Mouse (Mus musculus) stomach, postnatal 0 days (tissue): Measurements from ENCODE around the gene Pacs2. TPM values are rescaled to one million over a fixed set of nuclear protein-coding genes. Genes with fewer than 3 reads are reported as not detected.

Experiments
- ATAC-seq: fragments of 200-750 bp; cut with Nextera tagmentation; 2 replicates; pipeline ENCODE4 v1.8.0; 2017; ENCODE audit not compliant: low FRiP score, low TSS enrichment
- DNase-seq: peaks from one replicate; pipeline ENCODE4 v3.0.0-alpha.2; 2016; ENCODE audit warnings: low spot score
- H3K27ac ChIP-seq: fragments of 300-500 bp; sonication (generic); replicated peaks from 2 replicates; pipeline ENCODE4 v1.5.1; 2014; ENCODE audit warnings: mild to moderate bottlenecking, control low read depth
- H3K27me3 ChIP-seq: fragments of 300-500 bp; sonication (generic); 2 replicates; pipeline ENCODE4 v1.6.1; 2014; ENCODE audit warnings: low read length; ENCODE audit not compliant: control insufficient read depth, insufficient read depth
- H3K36me3 ChIP-seq: fragments of 300-500 bp; sonication (generic); 2 replicates; pipeline ENCODE4 v1.6.1; 2014; ENCODE audit warnings: low read length, mixed read lengths; ENCODE audit not compliant: control insufficient read depth, insufficient read depth
- H3K4me1 ChIP-seq: fragments of 300-500 bp; sonication (generic); replicated peaks from 2 replicates; pipeline ENCODE4 v1.6.1; 2014; ENCODE audit warnings: antibody characterized with exemption; ENCODE audit not compliant: control insufficient read depth, insufficient read depth
- H3K4me2 ChIP-seq: fragments of 300-500 bp; sonication (generic); replicated peaks from 2 replicates; pipeline ENCODE4 v1.6.1; 2014; ENCODE audit warnings: low read depth, mild to moderate bottlenecking, control low read depth, moderate library complexity
- H3K4me3 ChIP-seq: fragments of 300-500 bp; sonication (generic); 2 replicates; pipeline ENCODE4 v1.5.1; 2014; ENCODE audit warnings: low read depth, low read length, control low read depth
- H3K9ac ChIP-seq: fragments of 300-500 bp; sonication (generic); 2 replicates; pipeline ENCODE4 v1.6.1; 2014; ENCODE audit warnings: mild to moderate bottlenecking, low read length, control low read depth, mixed read lengths
- H3K9me3 ChIP-seq: fragments of 300-500 bp; sonication (generic); 2 replicates; pipeline ENCODE4 v1.6.1; 2016; ENCODE audit warnings: low read length; ENCODE audit not compliant: control insufficient read depth
- CTCF ChIP-seq: IDR thresholded peaks from 2 replicates; pipeline ENCODE4 v1.5.1; 2016; ENCODE audit warnings: antibody characterized with exemption, low read depth, mild to moderate bottlenecking, moderate library complexity
- EP300 ChIP-seq: optimal IDR thresholded peaks from 2 replicates; pipeline ENCODE3; 2016; ENCODE audit warnings: antibody characterized with exemption
- WGBS: fragments of 180-500 bp; shearing (Covaris S2); extraction: QIAGEN DNeasy Blood & Tissue Kit; methylation state at CpG from one replicate; pipeline ENCODE4 v1.1.7; 2014; 5-methylcytosine and 5-hydroxymethylcytosine counted together
- microRNA-seq: library from miRNA; unstranded; fragments of <30 nt; microRNA quantifications from one replicate; pipeline ENCODE4, GENCODE M21; 2016
- polyA plus RNA-seq: library from polyadenylated mRNA; unstranded; fragments of >200 nt; fragmentation: Nextera tagmentation; extraction: Ambion mirVana; gene quantifications from 2 replicates; pipeline ENCODE4 v1.2.1, GENCODE M21; 2015

The Pacs2 gene
- polyA plus RNA-seq, 1 experiment from 2014 or later: 4.1 TPM

DNA sequence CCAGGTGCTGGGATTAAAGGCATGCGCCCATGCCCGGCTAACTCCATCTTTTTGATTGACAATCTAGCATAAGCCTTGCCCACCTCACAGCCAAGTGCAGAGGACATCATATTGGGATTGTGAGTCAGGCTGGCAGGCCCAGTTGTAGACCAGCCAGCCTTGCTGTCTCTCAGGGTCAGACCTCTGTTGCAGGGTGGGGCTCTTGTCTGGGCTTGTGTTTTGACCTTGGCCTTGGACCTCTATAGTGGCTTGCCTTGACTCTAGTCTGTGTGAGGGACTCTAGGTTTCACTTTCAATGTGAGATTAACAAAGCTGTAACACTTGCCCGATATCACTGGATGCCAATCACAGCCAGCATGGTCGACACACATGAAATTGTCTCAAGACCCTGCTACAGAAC, 99.8 kb downstream of the Pacs2 start:
- ATAC-seq: no peak
- H3K9me3 ChIP-seq: no peaks in the 10 kb centered on the region
- no peak overlapping the region for H3K4me2 ChIP-seq
- H3K27me3 ChIP-seq: no peaks in the 10 kb centered on the region
- WGBS: 83% methylated on average over 4 of the region's 4 CpGs
- DNase-seq: no peak
- H3K4me1 ChIP-seq: no peaks in the 10 kb centered on the region
- no peak for TF ChIP-seq CTCF
- TF ChIP-seq EP300: no peak
- H3K36me3 ChIP-seq: peaks cover 22% of the 10 kb centered on the region; the same call in 1 of the 2 replicates
- H3K9ac ChIP-seq: no peak overlapping the region
- H3K4me3 ChIP-seq: no peak overlapping the region
- H3K27ac ChIP-seq: no peak overlapping the region

DNA sequence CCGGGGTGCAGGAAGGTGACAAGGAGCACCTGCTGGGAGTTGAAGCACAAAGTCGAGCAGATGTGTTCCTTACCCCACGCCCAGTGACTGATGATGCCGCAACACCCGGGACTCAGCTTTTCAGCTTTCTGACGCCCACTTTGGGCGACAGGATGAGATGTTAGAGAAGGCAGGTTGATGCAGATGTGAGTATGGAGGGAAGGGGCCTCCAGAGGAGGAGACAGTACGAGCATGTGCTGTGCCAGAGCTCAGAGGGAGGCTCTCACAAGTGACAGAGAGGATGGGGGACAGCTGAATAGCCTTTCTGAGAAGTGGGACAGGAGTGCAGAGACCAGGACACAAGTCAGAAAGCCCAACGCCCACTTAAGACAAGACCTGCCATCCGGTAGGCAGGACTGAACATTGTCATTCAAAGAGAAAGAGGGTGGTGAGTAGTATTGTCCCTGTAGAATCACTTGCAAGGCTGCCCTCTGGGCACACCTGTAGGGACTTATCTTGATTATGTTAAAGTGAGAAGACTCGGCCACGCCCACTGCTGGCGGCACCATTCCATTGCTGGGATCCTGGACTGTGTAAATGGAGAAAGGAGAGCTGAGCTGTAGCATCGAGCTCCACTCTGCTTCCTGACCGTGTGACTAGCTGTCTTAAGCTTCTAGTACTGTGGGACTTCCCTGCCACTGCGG, 100.7 kb downstream of the Pacs2 start:
- peak; percentile 51 for DNase-seq
- no peak overlapping the region for H3K4me3 ChIP-seq
- H3K4me2 ChIP-seq: no peak overlapping the region
- no peak for TF ChIP-seq EP300
- 0 out of 2 replicates have a peak, but pooled peaks have one; percentile 18 for TF ChIP-seq CTCF
- ATAC-seq: no peak
- no peaks in the 10 kb centered on the region for H3K9me3 ChIP-seq
- 72% methylated on average over 16 of the region's 16 CpGs for WGBS
- H3K36me3 ChIP-seq: peaks cover 22% of the 10 kb centered on the region; the same call in 1 of the 2 replicates
- no peaks in the 10 kb centered on the region for H3K4me1 ChIP-seq
- no peaks in the 10 kb centered on the region for H3K27me3 ChIP-seq
- H3K27ac ChIP-seq: no peak overlapping the region
- no peak overlapping the region for H3K9ac ChIP-seq

GRCm38 (mm10) chr12:113119516-113120410, 105.5 kb downstream of the Pacs2 start:
- H3K27me3 ChIP-seq: no peaks in the 10 kb centered on the region
- H3K4me1 ChIP-seq: no peaks in the 10 kb centered on the region
- no peak overlapping the region for H3K9ac ChIP-seq
- WGBS: 84% methylated on average over 17 of the region's 20 CpGs
- TF ChIP-seq CTCF (peak; percentile 97), EP300 (no peak)
- no peaks in the 10 kb centered on the region for H3K9me3 ChIP-seq
- DNase-seq (peak; percentile 84), ATAC-seq (peak; percentile 71; the same call in 1 of the 2 replicates)
- H3K4me3 ChIP-seq: no peak overlapping the region
- no peak overlapping the region for H3K4me2 ChIP-seq
- H3K36me3 ChIP-seq: peaks cover 47% of the 10 kb centered on the region
- H3K27ac ChIP-seq: no peak overlapping the region

Small RNA genes lying within 50 kb of the gene (microRNA-seq; reads per million reads assigned to microRNA genes)
- gene Gm44471: not detected

Other genes with a start within 250 kb of the Pacs2 start
- gene Ahnak2, start 211.9 kb upstream of the Pacs2 start, polyA plus RNA-seq: 5.4 and 6.3 TPM in 2 replicates
- 6.8 and 7.0 TPM in 2 replicates for gene Clba1, start 205.6 kb upstream of the Pacs2 start, polyA plus RNA-seq
- gene Cdca4, start 185.1 kb upstream of the Pacs2 start, polyA plus RNA-seq: 37.5 and 41.6 TPM in 2 replicates
- 0.10 and 0.11 TPM in 2 replicates for gene Gpr132, start 146.3 kb upstream of the Pacs2 start, polyA plus RNA-seq
- 3.2 and 4.5 TPM in 2 replicates for gene Jag2, start 84.7 kb upstream of the Pacs2 start, polyA plus RNA-seq
- 78.6 and 82.7 TPM in 2 replicates for gene Nudt14, start 72.4 kb upstream of the Pacs2 start, polyA plus RNA-seq
- gene Btbd6, start 38.0 kb upstream of the Pacs2 start, polyA plus RNA-seq: 17.1 and 19.7 TPM in 2 replicates
- gene Brf1, start 13.8 kb upstream of the Pacs2 start, polyA plus RNA-seq: 22.3 and 27.6 TPM in 2 replicates
- gene Tex22, start 60.0 kb downstream of the Pacs2 start, polyA plus RNA-seq: not detected in 2 replicates
- 4.9 and 5.3 TPM in 2 replicates for gene Mta1, start 83.8 kb downstream of the Pacs2 start, polyA plus RNA-seq
- gene Crip2, start 125.7 kb downstream of the Pacs2 start, polyA plus RNA-seq: 106 and 112 TPM in 2 replicates
- gene Crip1, start 131.8 kb downstream of the Pacs2 start, polyA plus RNA-seq: 585 and 865 TPM in 2 replicates
- gene Tedc1, start 141.9 kb downstream of the Pacs2 start, polyA plus RNA-seq: 5.7 and 6.0 TPM in 2 replicates
- 4.2 and 4.6 TPM in 2 replicates for gene Tmem121, start 171.4 kb downstream of the Pacs2 start, polyA plus RNA-seq